Mouse (Mus musculus) hindbrain, embryonic 14.5 days (tissue): ENCODE measurements around the gene Pik3r2. TPM values are rescaled to one million over a fixed set of nuclear protein-coding genes. Genes with fewer than 3 reads are reported as not detected.

Experiments
- ATAC-seq: fragments of 200-750 bp; cut with Nextera tagmentation; 2 replicates; pipeline ENCODE4 v1.8.0; 2017; ENCODE audit warnings: moderate number of reproducible peaks, mild to moderate bottlenecking, moderate TSS enrichment, moderate library complexity; ENCODE audit not compliant: low FRiP score
- DNase-seq: peaks from one replicate; pipeline ENCODE4 v3.0.0-alpha.2; 2015; ENCODE audit warnings: low spot score
- H3K27ac ChIP-seq: fragments of 300-500 bp; sonication (generic); 2 replicates; pipeline ENCODE4 v1.5.1; 2014; ENCODE audit warnings: mild to moderate bottlenecking, moderate library complexity
- H3K27me3 ChIP-seq: fragments of 300-500 bp; sonication (generic); 2 replicates; pipeline ENCODE4 v1.6.1; 2014; ENCODE audit warnings: mild to moderate bottlenecking, low read length, mixed read lengths; ENCODE audit not compliant: control insufficient read depth, insufficient read depth
- H3K36me3 ChIP-seq: fragments of 300-500 bp; sonication (generic); replicated peaks from 2 replicates; pipeline ENCODE4 v1.6.1; 2014; ENCODE audit not compliant: control insufficient read depth, insufficient read depth
- H3K4me1 ChIP-seq: fragments of 300-500 bp; sonication (generic); replicated peaks from 2 replicates; pipeline ENCODE4 v1.6.1; 2014; ENCODE audit warnings: antibody characterized with exemption, low read length, mixed read lengths; ENCODE audit not compliant: control insufficient read depth, insufficient read depth
- H3K4me2 ChIP-seq: fragments of 300-500 bp; sonication (generic); replicated peaks from 2 replicates; pipeline ENCODE4 v1.6.1; 2014; ENCODE audit warnings: mild to moderate bottlenecking, moderate library complexity
- H3K4me3 ChIP-seq: fragments of 300-500 bp; sonication (generic); replicated peaks from 2 replicates; pipeline ENCODE4 v1.5.1; 2014; ENCODE audit warnings: mild to moderate bottlenecking, low read length
- H3K9ac ChIP-seq: fragments of 300-500 bp; sonication (generic); 2 replicates; pipeline ENCODE4 v1.6.1; 2014
- H3K9me3 ChIP-seq: fragments of 300-500 bp; sonication (generic); 2 replicates; pipeline ENCODE4 v1.6.1; 2016; ENCODE audit warnings: low read length; ENCODE audit not compliant: control insufficient read depth
- WGBS: fragments of 180-500 bp; shearing (Covaris S2); extraction: QIAGEN DNeasy Blood & Tissue Kit; methylation state at CpG from one replicate; pipeline ENCODE4 v1.1.7; 2014; 5-methylcytosine and 5-hydroxymethylcytosine counted together
- polyA plus RNA-seq: library from polyadenylated mRNA; unstranded; fragments of >200 nt; fragmentation: Nextera tagmentation; extraction: Ambion mirVana; gene quantifications from 2 replicates; pipeline ENCODE4 v1.2.1, GENCODE M21; 2014

Gene Pik3r2
- polyA plus RNA-seq, 1 experiment from 2014 or later, result 83.0 TPM

GRCm38 (mm10) chr8:70795370-70795769 is 18.9 kb upstream of the Pik3r2 start:
- 91% methylated on average over 2 of the region's 2 CpGs for WGBS
- no peak for ATAC-seq

GRCm38 (mm10) chr8:70794215-70794614 is 17.7 kb upstream of the Pik3r2 start:
- H3K9ac ChIP-seq, result no peak overlapping the region
- peaks cover 19% of the 10 kb centered on the region for H3K27me3 ChIP-seq
- WGBS, result 96% methylated on average over 2 of the region's 2 CpGs
- DNase-seq, result no peak
- ATAC-seq, result no peak
- no peak overlapping the region for H3K4me2 ChIP-seq
- H3K4me1 ChIP-seq, result peaks cover 38% of the 10 kb centered on the region
- H3K36me3 ChIP-seq, result no peaks in the 10 kb centered on the region; the same call in 1 of the 2 replicates
- no peak overlapping the region for H3K4me3 ChIP-seq
- H3K27ac ChIP-seq, result no peak overlapping the region
- H3K9me3 ChIP-seq, result no peaks in the 10 kb centered on the region

More at GRCm38 (mm10) chr8:70795370-70795769, 18.9 kb upstream of the Pik3r2 start:
- Histone ChIP-seq H3K4me2 (no peak overlapping the region), H3K36me3 (no peaks in the 10 kb centered on the region), H3K9me3 (no peaks in the 10 kb centered on the region), H3K9ac (no peak overlapping the region), H3K27ac (no peak overlapping the region), H3K27me3 (peaks cover 28% of the 10 kb centered on the region), H3K4me3 (no peak overlapping the region), H3K4me1 (peaks cover 38% of the 10 kb centered on the region)
- no peak for DNase-seq

DNA sequence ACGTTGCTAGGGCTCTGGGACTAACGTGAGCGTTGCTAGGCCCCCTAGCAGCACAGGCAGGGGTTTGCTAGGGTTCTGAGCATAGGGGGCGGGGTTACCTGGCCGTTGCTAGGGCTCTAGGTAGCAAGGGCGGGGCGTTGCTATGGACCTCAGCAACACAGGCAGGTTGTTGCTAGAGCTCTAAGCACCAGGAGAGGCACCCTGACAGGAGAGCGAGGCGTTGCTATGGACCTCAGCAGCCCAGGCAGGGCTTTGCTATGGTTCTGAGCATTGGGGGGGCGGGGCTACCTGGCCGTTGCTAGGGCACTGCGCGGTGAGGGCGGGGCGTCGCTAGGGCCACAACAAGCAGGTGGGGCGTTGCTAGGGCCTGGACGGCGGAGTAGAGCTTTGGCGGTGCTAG is 16.2 kb upstream of the Pik3r2 start:
- H3K9me3 ChIP-seq, result no peaks in the 10 kb centered on the region
- DNase-seq, result no peak
- peak overlapping the region; percentile 80 for H3K9ac ChIP-seq
- 0% methylated on average over 20 of the region's 20 CpGs for WGBS
- H3K4me2 ChIP-seq, result peak overlapping the region; percentile 77
- ATAC-seq, result no peak; the same call in 1 of the 2 replicates
- peak overlapping the region; percentile 87 for H3K27ac ChIP-seq
- peaks cover 8% of the 10 kb centered on the region for H3K36me3 ChIP-seq
- H3K27me3 ChIP-seq, result peaks cover 5% of the 10 kb centered on the region; the same call in 1 of the 2 replicates
- peaks cover 28% of the 10 kb centered on the region for H3K4me1 ChIP-seq
- peak overlapping the region; percentile 60 for H3K4me3 ChIP-seq

DNA sequence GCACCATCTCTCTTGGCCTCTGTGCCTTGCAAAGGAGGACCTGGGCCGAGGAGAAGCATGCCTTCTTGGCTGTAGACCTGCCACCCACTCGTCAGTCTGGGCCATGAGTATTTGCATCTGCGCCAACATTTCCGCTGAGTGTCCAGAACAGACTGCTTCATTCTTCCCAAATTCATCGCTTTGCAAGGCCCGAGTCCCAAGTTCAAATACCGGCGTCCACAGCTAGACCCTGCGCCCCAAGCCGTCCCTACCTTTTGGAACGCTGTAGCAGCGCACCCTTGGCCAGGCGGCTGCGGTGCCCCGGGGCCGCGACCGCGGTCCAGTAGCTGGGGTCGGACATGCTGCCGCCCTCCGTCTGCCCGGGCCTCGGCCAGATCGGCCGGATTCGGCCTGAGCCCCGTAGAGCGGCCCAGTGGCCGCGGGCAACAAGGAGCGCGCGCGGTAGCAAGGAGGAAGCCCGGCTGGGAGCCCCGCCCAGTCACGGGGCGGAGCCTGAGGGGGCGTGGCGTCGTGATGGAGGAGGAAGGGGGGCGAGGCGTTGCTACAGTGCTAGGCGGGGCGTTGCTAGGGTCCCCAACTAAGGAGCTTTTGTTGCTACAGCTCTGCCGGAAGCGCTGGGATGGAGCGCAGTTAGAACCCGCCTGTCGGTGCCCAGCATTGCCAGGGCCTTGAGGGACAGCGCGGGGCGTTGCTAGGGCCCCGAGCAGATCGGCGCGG is 15.6 kb upstream of the Pik3r2 start:
- WGBS, result 6% methylated on average over 58 of the region's 58 CpGs
- DNase-seq, result peak; percentile 96
- peaks cover 12% of the 10 kb centered on the region for H3K36me3 ChIP-seq
- H3K9ac ChIP-seq, result peak overlapping the region; percentile 80
- peak overlapping the region; percentile 60 for H3K4me3 ChIP-seq
- H3K27ac ChIP-seq, result peak overlapping the region; percentile 87
- peak overlapping the region; percentile 77 for H3K4me2 ChIP-seq
- peaks cover 26% of the 10 kb centered on the region for H3K4me1 ChIP-seq
- H3K9me3 ChIP-seq, result no peaks in the 10 kb centered on the region
- peak; percentile 86 for ATAC-seq
- peaks cover 5% of the 10 kb centered on the region; the same call in 1 of the 2 replicates for H3K27me3 ChIP-seq

- peak overlapping the region; percentile 35; the same call in 1 of the 2 replicates for H3K9ac ChIP-seq
- no peak overlapping the region for H3K27ac ChIP-seq
- peak overlapping the region; percentile 77 for H3K4me2 ChIP-seq
- ATAC-seq (no peak), DNase-seq (no peak)
- no peaks in the 10 kb centered on the region for H3K9me3 ChIP-seq
- H3K36me3 ChIP-seq, result peaks cover 21% of the 10 kb centered on the region
- 80% methylated on average over 7 of the region's 7 CpGs for WGBS
- H3K4me1 ChIP-seq, result peaks cover 23% of the 10 kb centered on the region
- H3K27me3 ChIP-seq, result peaks cover 5% of the 10 kb centered on the region; the same call in 1 of the 2 replicates
- peak overlapping the region; percentile 60 for H3K4me3 ChIP-seq
These were observed 14.8 kb upstream of the Pik3r2 start for GRCm38 (mm10) chr8:70791294-70791701.

- H3K4me3 ChIP-seq, result 0 out of 2 replicates have a peak overlapping the region, but pooled peaks have one; percentile 60
- no peak for DNase-seq
These were observed 14.3 kb upstream of the Pik3r2 start for GRCm38 (mm10) chr8:70790846-70791245.

GRCm38 (mm10) chr8:70789046-70789445 is 12.5 kb upstream of the Pik3r2 start:
- Histone ChIP-seq H3K9me3 (no peaks in the 10 kb centered on the region), H3K27ac (no peak overlapping the region), H3K9ac (no peak overlapping the region), H3K27me3 (no peaks in the 10 kb centered on the region), H3K4me3 (no peak overlapping the region), H3K4me1 (peaks cover 23% of the 10 kb centered on the region), H3K36me3 (peaks cover 39% of the 10 kb centered on the region), H3K4me2 (no peak overlapping the region)
- no peak for DNase-seq
- no peak for ATAC-seq
- WGBS, result 84% methylated on average over 10 of the region's 10 CpGs

More at GRCm38 (mm10) chr8:70790846-70791245, 14.3 kb upstream of the Pik3r2 start:
- Histone ChIP-seq H3K9me3 (no peaks in the 10 kb centered on the region), H3K36me3 (peaks cover 24% of the 10 kb centered on the region), H3K4me2 (peak overlapping the region; percentile 77), H3K4me1 (peaks cover 23% of the 10 kb centered on the region), H3K27me3 (peaks cover 5% of the 10 kb centered on the region; the same call in 1 of the 2 replicates), H3K9ac (peak overlapping the region; percentile 35; the same call in 1 of the 2 replicates), H3K27ac (no peak overlapping the region)
- ATAC-seq, result no peak
- WGBS, result 59% methylated on average over 8 of the region's 8 CpGs

GRCm38 (mm10) chr8:70787941-70788667 is 11.6 kb upstream of the Pik3r2 start:
- H3K9me3 ChIP-seq, result no peaks in the 10 kb centered on the region
- H3K27ac ChIP-seq, result no peak overlapping the region
- no peaks in the 10 kb centered on the region for H3K27me3 ChIP-seq
- no peak for ATAC-seq
- H3K4me1 ChIP-seq, result peaks cover 19% of the 10 kb centered on the region
- H3K36me3 ChIP-seq, result peaks cover 49% of the 10 kb centered on the region
- 22% methylated on average over 30 of the region's 30 CpGs for WGBS
- no peak overlapping the region for H3K9ac ChIP-seq
- no peak for DNase-seq
- H3K4me2 ChIP-seq, result 0 out of 2 replicates have a peak overlapping the region, but pooled peaks have one; percentile 13
- H3K4me3 ChIP-seq, result 0 out of 2 replicates have a peak overlapping the region, but pooled peaks have one; percentile 1

GRCm38 (mm10) chr8:70787051-70787445 is 10.5 kb upstream of the Pik3r2 start:
- Histone ChIP-seq H3K9ac (no peak overlapping the region), H3K9me3 (no peaks in the 10 kb centered on the region), H3K4me2 (no peak overlapping the region), H3K27ac (no peak overlapping the region), H3K4me3 (no peak overlapping the region), H3K27me3 (no peaks in the 10 kb centered on the region), H3K36me3 (peaks cover 53% of the 10 kb centered on the region), H3K4me1 (peaks cover 13% of the 10 kb centered on the region)
- DNase-seq (no peak), ATAC-seq (no peak)
- 91% methylated on average over 3 of the region's 3 CpGs for WGBS
